Mouse (Mus musculus) left cerebral cortex, postnatal 14 days (tissue): ENCODE results near the gene Wbp4. TPM values are rescaled to one million over a fixed set of nuclear protein-coding genes. Genes with fewer than 3 reads are reported as not detected.

Source experiments
- total RNA-seq, 2 experiments: library from RNA; stranded (reverse); gene quantifications; 2 replicates each; pipeline ENCODE4 v1.2.3; 2021

The Wbp4 gene
- total RNA-seq, 2 experiments from 2014 or later, result 40.9 to 44.9 TPM

Other genes starting within 250 kb of the Wbp4 start
- gene Zfp957, start 234.2 kb downstream of the Wbp4 start, total RNA-seq, result not detected
- 10 to 100 TPM; 42.7 to 43.2 TPM for gene Rgcc, start 179.9 kb downstream of the Wbp4 start, total RNA-seq
- gene Naa16, start 90.7 kb downstream of the Wbp4 start, total RNA-seq, result 10 to 100 TPM; 11.8 to 14.1 TPM
- gene Mtrf1, start 83.7 kb downstream of the Wbp4 start, total RNA-seq, result 1 to 10 TPM; 4.4 to 5.5 TPM
- 10 to 100 TPM; 38.9 to 40.8 TPM for gene Kbtbd7, start 55.0 kb downstream of the Wbp4 start, total RNA-seq
- gene Kbtbd6, start 29.7 kb downstream of the Wbp4 start, total RNA-seq, result 1 to 10 TPM in 1 of 2 experiments, under 1 TPM in 1; 0.99 to 1.4 TPM
- 1 to 10 TPM; 4.3 to 5.4 TPM for gene Elf1, start 326 bp downstream of the Wbp4 start, total RNA-seq
- gene Sugt1, start 106.2 kb upstream of the Wbp4 start, total RNA-seq, result 10 to 100 TPM; 77.5 to 80.1 TPM
- 1 to 10 TPM; 1.1 to 1.2 TPM for gene Cnmd, start 180.7 kb upstream of the Wbp4 start, total RNA-seq